Mouse (Mus musculus) lung, postnatal 0 days (tissue): ENCODE results near the gene Cep41.

Experiments
- CTCF ChIP-seq: IDR thresholded peaks from 2 replicates; pipeline ENCODE4 v1.5.1; 2016; ENCODE audit warnings: antibody characterized with exemption, mild to moderate bottlenecking
- EP300 ChIP-seq: IDR thresholded peaks from 2 replicates; pipeline ENCODE4 v1.6.1; 2016; ENCODE audit warnings: antibody characterized with exemption, mild to moderate bottlenecking, control low read depth

- TF ChIP-seq CTCF (no peak), EP300 (no peak)
Measured at GRCm38 (mm10) chr6:30620994-30621393, 72.6 kb downstream of the Cep41 start.
